Mouse (Mus musculus) MEL (cell line): ENCODE results near the gene Fbxo6. TPM values are rescaled to one million over a fixed set of nuclear protein-coding genes. Genes with fewer than 3 reads are reported as not detected.
"Not testable (repeated sequence)": the region's sequence is repeated elsewhere in the genome, so short reads cannot be mapped to it uniquely, and the experiment has no call there.

Experiments
- DNase-seq: peaks from one replicate; pipeline ENCODE4 v3.0.0; 2011; ENCODE audit warnings: low read depth, low spot score
- H3K27ac ChIP-seq: 2 replicates; pipeline ENCODE4 v1.5.1; 2012; ENCODE audit warnings: low read depth, mild to moderate bottlenecking, control low read depth, low read length, moderate library complexity; ENCODE audit not compliant: control insufficient read depth
- H3K27me3 ChIP-seq, 2 experiments: fragments of 150-350 bp in 1 of 2; sonication (generic) in 1 of 2; 2 replicates each; pipeline ENCODE4 v1.6.1; 2012; ENCODE audit warnings: low read length in 2 of 2, mild to moderate bottlenecking in 2 of 2, improper control_type of control experiment in 1 of 2, moderate library complexity in 1 of 2; ENCODE audit not compliant: insufficient read depth in 2 of 2, control insufficient read depth in 1 of 2
- H3K36me3 ChIP-seq, 2 experiments: 2 replicates each; pipeline ENCODE4 v1.6.1; 2012 to 2014; ENCODE audit warnings: low read length in 2 of 2, improper control_type of control experiment in 1 of 2, inconsistent platforms in 1 of 2, mild to moderate bottlenecking in 1 of 2; ENCODE audit not compliant: insufficient read depth in 2 of 2, control insufficient read depth in 1 of 2
- H3K4me1 ChIP-seq, 2 experiments: fragments of 150-350 bp in 1 of 2; sonication (generic) in 1 of 2; 2 replicates each; pipeline ENCODE4 v1.6.1; 2012; ENCODE audit warnings: low read length in 2 of 2, improper control_type of control experiment in 1 of 2, mild to moderate bottlenecking in 1 of 2; ENCODE audit not compliant: insufficient read depth in 2 of 2, control insufficient read depth in 1 of 2
- H3K4me3 ChIP-seq, 2 experiments: fragments of 150-350 bp in 1 of 2; sonication (generic) in 1 of 2; 2 replicates each; pipeline ENCODE4 v1.5.1; 2012; ENCODE audit warnings: low read depth in 2 of 2, low read length in 2 of 2, mild to moderate bottlenecking in 2 of 2, moderate library complexity in 2 of 2, control low read depth in 1 of 2, improper control_type of control experiment in 1 of 2; ENCODE audit not compliant: control insufficient read depth in 1 of 2, insufficient read depth in 1 of 2
- H3K79me2 ChIP-seq: 2 replicates; pipeline ENCODE4 v1.6.1; 2012; ENCODE audit warnings: mild to moderate bottlenecking, low read length, moderate library complexity; ENCODE audit not compliant: control insufficient read depth, poor library complexity, insufficient read depth
- H3K9ac ChIP-seq: 2 replicates; pipeline ENCODE4 v1.6.1; 2012; ENCODE audit warnings: low read depth, mild to moderate bottlenecking, control low read depth, low read length, moderate library complexity; ENCODE audit not compliant: control insufficient read depth, poor library complexity, severe bottlenecking
- H3K9me3 ChIP-seq: fragments of 150-350 bp; sonication (generic); replicated peaks from 2 replicates; pipeline ENCODE4 v1.6.1; 2012; ENCODE audit warnings: mild to moderate bottlenecking, low read length, improper control_type of control experiment, moderate library complexity; ENCODE audit not compliant: insufficient read depth
- CHD1 ChIP-seq: IDR thresholded peaks from 2 replicates; pipeline ENCODE4 v1.6.1; 2012; ENCODE audit warnings: low read depth, mild to moderate bottlenecking, inconsistent platforms, low read length, improper control_type of control experiment
- CTCF ChIP-seq, 3 experiments: IDR thresholded peaks in 2 of 3; conservative IDR thresholded peaks in 1 of 3; 2 replicates each; pipeline ENCODE4 v1.5.1; 2011 to 2012; ENCODE audit warnings: low read length in 3 of 3, low read depth in 2 of 3, mild to moderate bottlenecking in 2 of 3, improper control_type of control experiment in 1 of 3, inconsistent platforms in 1 of 3, mixed read lengths in 1 of 3, moderate library complexity in 1 of 3; ENCODE audit not compliant: control insufficient read depth in 1 of 3, insufficient read depth in 1 of 3, poor library complexity in 1 of 3, severe bottlenecking in 1 of 3
- ELF1 ChIP-seq: IDR thresholded peaks from 2 replicates; pipeline ENCODE4 v1.6.1; 2014; ENCODE audit warnings: low read depth, mild to moderate bottlenecking, inconsistent platforms, low read length, improper control_type of control experiment, moderate library complexity
- ETS1 ChIP-seq: IDR thresholded peaks from 2 replicates; pipeline ENCODE4 v1.6.1; 2012; ENCODE audit warnings: low read depth, mild to moderate bottlenecking, inconsistent platforms, low read length, improper control_type of control experiment, moderate library complexity
- GABPA ChIP-seq: IDR thresholded peaks from 2 replicates; pipeline ENCODE4 v1.6.1; 2012; ENCODE audit warnings: low read depth, mild to moderate bottlenecking, inconsistent platforms, low read length, improper control_type of control experiment, moderate library complexity
- GATA1 ChIP-seq: IDR thresholded peaks from 2 replicates; pipeline ENCODE4 v1.6.1; 2011; ENCODE audit warnings: low read depth, low read length, improper control_type of control experiment
- HCFC1 ChIP-seq: IDR thresholded peaks from 2 replicates; pipeline ENCODE4 v1.6.1; 2012; ENCODE audit warnings: low read depth, mild to moderate bottlenecking, inconsistent platforms, low read length, improper control_type of control experiment, moderate library complexity
- JUND ChIP-seq: IDR thresholded peaks from 2 replicates; pipeline ENCODE4 v1.6.1; 2011; ENCODE audit warnings: low read depth, mild to moderate bottlenecking, improper control_type of control experiment, low read length
- KAT2A ChIP-seq: conservative IDR thresholded peaks from 2 replicates; pipeline ENCODE4 v1.6.1; 2012; ENCODE audit warnings: low read depth, low read length, improper control_type of control experiment, inconsistent platforms
- MAX ChIP-seq: IDR thresholded peaks from 2 replicates; pipeline ENCODE4 v1.6.1; 2011; ENCODE audit warnings: low read length, improper control_type of control experiment
- MAZ ChIP-seq: IDR thresholded peaks from 2 replicates; pipeline ENCODE4 v1.6.1; 2012; ENCODE audit warnings: low read depth, mild to moderate bottlenecking, inconsistent platforms, low read length, improper control_type of control experiment
- MEF2A ChIP-seq: IDR thresholded peaks from 2 replicates; pipeline ENCODE4 v1.6.1; 2014; ENCODE audit warnings: low read depth, mild to moderate bottlenecking, inconsistent platforms, low read length, improper control_type of control experiment; ENCODE audit not compliant: poor library complexity, insufficient replicate concordance, severe bottlenecking; ENCODE audit errors: extremely low read depth
- POLR2AphosphoS2 ChIP-seq: IDR thresholded peaks from 2 replicates; pipeline ENCODE4 v1.6.1; 2011; ENCODE audit warnings: low read length, improper control_type of control experiment
- POLR2AphosphoS5 ChIP-seq: IDR thresholded peaks from 2 replicates; pipeline ENCODE4 v1.6.1; 2012; ENCODE audit warnings: low read depth, borderline replicate concordance, mild to moderate bottlenecking, inconsistent platforms, low read length, moderate library complexity, mixed read lengths
- SIN3A ChIP-seq: IDR thresholded peaks from 2 replicates; pipeline ENCODE4 v1.6.1; 2012; ENCODE audit warnings: low read length, improper control_type of control experiment, inconsistent platforms
- SMC3 ChIP-seq: IDR thresholded peaks from 2 replicates; pipeline ENCODE4 v1.6.1; 2011; ENCODE audit warnings: low read depth, low read length, improper control_type of control experiment
- TBP ChIP-seq: IDR thresholded peaks from 2 replicates; pipeline ENCODE4 v1.8.0; 2011; ENCODE audit warnings: low read depth, low read length, improper control_type of control experiment
- TCF12 ChIP-seq: IDR thresholded peaks from 2 replicates; pipeline ENCODE4 v1.6.1; 2014; ENCODE audit warnings: low read depth, mild to moderate bottlenecking, inconsistent platforms, low read length, improper control_type of control experiment, moderate library complexity
- USF2 ChIP-seq, 2 experiments: IDR thresholded peaks; 2 replicates each; pipeline ENCODE4 v1.6.1; 2011 to 2012; ENCODE audit warnings: improper control_type of control experiment in 2 of 2, low read length in 2 of 2, borderline replicate concordance in 1 of 2, inconsistent platforms in 1 of 2, low read depth in 1 of 2, mild to moderate bottlenecking in 1 of 2; ENCODE audit not compliant: insufficient read depth in 1 of 2
- ZC3H11A ChIP-seq: IDR thresholded peaks from 2 replicates; pipeline ENCODE4 v1.6.1; 2012; ENCODE audit warnings: low read depth, mild to moderate bottlenecking, inconsistent platforms, low read length, improper control_type of control experiment
- ZKSCAN1 ChIP-seq: IDR thresholded peaks from 2 replicates; pipeline ENCODE4 v1.6.1; 2012; ENCODE audit warnings: low read depth, mild to moderate bottlenecking, inconsistent platforms, low read length, improper control_type of control experiment, moderate library complexity
- ZMIZ1 ChIP-seq: IDR thresholded peaks from 2 replicates; pipeline ENCODE4 v1.6.1; 2012; ENCODE audit warnings: low read depth, mild to moderate bottlenecking, inconsistent platforms, low read length, improper control_type of control experiment, moderate library complexity
- polyA plus RNA-seq, 2 experiments: library from polyadenylated mRNA; stranded (reverse) in 1 of 2; unstranded in 1 of 2; fragments of >175 nt in 1 of 2; fragments of >200 nt in 1 of 2; gene quantifications; 2 replicates each; pipeline versions ENCODE4 v1.2.1 to v1.2.4; 2012; ENCODE audit warnings: low replicate concordance in 2 of 2, low read depth in 1 of 2; ENCODE audit not compliant: insufficient read length in 2 of 2, insufficient read depth in 1 of 2, missing spikeins in 1 of 2
- total RNA-seq: library from RNA; depleted of rRNA; stranded (reverse); fragments of 300-350 nt; gene quantifications from 2 replicates; pipeline ENCODE4 v1.2.3, GENCODE M21; 2012

The Fbxo6 gene
- total and polyA plus RNA-seq, 3 experiments, result 37.3 to 62.6 TPM; not detected in 1

GRCm38 (mm10) chr4:148198721-148199120 is 46.8 kb upstream of the Fbxo6 start:
- Histone ChIP-seq H3K9ac (no peak overlapping the region), H3K27ac (no peak overlapping the region), H3K27me3 (no peaks in the 10 kb centered on the region), H3K4me1 (peaks cover 0 to 20% of the 10 kb centered on the region in 2 experiments; a peak in 3 of 4 replicates), H3K4me3 (no peak overlapping the region), H3K9me3 (no peaks in the 10 kb centered on the region), H3K79me2 (no peaks in the 10 kb centered on the region), H3K36me3 (peaks cover 0 to 12% of the 10 kb centered on the region in 2 experiments; a peak in 2 of 4 replicates)
- DNase-seq, result no peak
- TF ChIP-seq TCF12 (no peak), POLR2AphosphoS2 (no peak), MAZ (no peak), CHD1 (no peak), GATA1 (no peak), USF2 (IDR thresholded peaks at IDR 0.05; ENCODE audit: borderline replicate concordance in 1 of 2, insufficient read depth in 1 of 2, low read depth in 1 of 2, low read length in 2 of 2) (no peak), ELF1 (no peak), HCFC1 (no peak), ZC3H11A (no peak), CTCF (IDR thresholded peaks at IDR 0.05 in 2 of 3, conservative IDR thresholded peaks at IDR 0.05 in 1 of 3; ENCODE audit: control insufficient read depth in 1 of 3, insufficient read depth in 1 of 3, low read depth in 2 of 3, low read length in 3 of 3, poor library complexity in 1 of 3, severe bottlenecking in 1 of 3) (no peak), ZMIZ1 (no peak)

GRCm38 (mm10) chr4:148194400-148194799 is 42.5 kb upstream of the Fbxo6 start:
- Histone ChIP-seq H3K27ac (no peak overlapping the region), H3K79me2 (no peaks in the 10 kb centered on the region), H3K36me3 (no peaks in the 10 kb centered on the region), H3K4me1 (no peaks in the 10 kb centered on the region), H3K9ac (no peak overlapping the region), H3K27me3 (no peaks in the 10 kb centered on the region; a peak in 1 of 4 replicates), H3K9me3 (no peaks in the 10 kb centered on the region), H3K4me3 (no peak overlapping the region)
- no peak for DNase-seq
- TF ChIP-seq GABPA (no peak), MAZ (no peak), TBP (no peak), ETS1 (no peak), TCF12 (no peak), KAT2A (no peak)

GRCm38 (mm10) chr4:148192707-148193245 is 40.8 kb upstream of the Fbxo6 start:
- no peak overlapping the region for H3K9ac ChIP-seq
- DNase-seq, result no peak
- no peaks in the 10 kb centered on the region for H3K4me1 ChIP-seq
- no peaks in the 10 kb centered on the region; a peak in 1 of 4 replicates for H3K27me3 ChIP-seq
- H3K4me3 ChIP-seq, result no peak overlapping the region
- H3K36me3 ChIP-seq, result no peaks in the 10 kb centered on the region
- H3K79me2 ChIP-seq, result no peaks in the 10 kb centered on the region
- TF ChIP-seq MEF2A (no peak), ZMIZ1 (no peak), SIN3A (no peak), POLR2AphosphoS5 (no peak), SMC3 (no peak), MAX (no peak), ZKSCAN1 (no peak), JUND (no peak)
- no peak overlapping the region for H3K27ac ChIP-seq
- H3K9me3 ChIP-seq, result no peaks in the 10 kb centered on the region

- H3K27ac ChIP-seq, H3K9ac ChIP-seq, H3K9me3 ChIP-seq, H3K4me3 ChIP-seq, DNase-seq, H3K36me3 ChIP-seq, H3K27me3 ChIP-seq, H3K79me2 ChIP-seq, H3K4me1 ChIP-seq: not testable (repeated sequence)
Observed at GRCm38 (mm10) chr4:148188767-148189166, 36.8 kb upstream of the Fbxo6 start.
